17 mouse cellular contexts compared by ENCODE assay signal in the genomic region with DNA sequence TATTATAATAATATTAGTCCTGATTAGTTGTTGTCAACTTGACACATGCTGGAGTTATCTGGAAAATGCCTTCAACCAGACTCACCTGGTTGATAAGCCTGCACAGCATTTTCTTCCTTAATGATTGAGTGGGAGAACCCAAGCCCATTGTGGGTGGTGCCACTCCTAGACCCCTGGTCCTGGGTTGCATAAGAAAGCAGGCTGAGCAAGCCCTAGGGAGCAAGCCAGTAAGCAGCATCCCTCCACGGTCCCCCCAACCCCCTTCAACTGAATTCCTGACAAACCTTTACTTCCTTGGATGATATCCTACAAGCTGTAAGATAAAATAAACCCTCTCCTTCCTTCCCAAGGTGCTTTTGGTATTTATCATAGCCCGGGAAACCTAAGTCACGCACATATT. TPM values are rescaled to one million over a fixed set of nuclear protein-coding genes. Genes with fewer than 3 reads are reported as not detected.
"Had no signal": no experiment of that assay in that cellular context is flagged by ENCODE, and none has a peak within 500 bp of the region (broad histone marks: within the 10 kb centered on the region; RNA-seq: fewer than 3 reads in every experiment).

No protein-coding gene starts in this region.

- H3K27me3 ChIP-seq: lung, embryonic 15.5 days; midbrain, embryonic 13.5 days; midbrain, embryonic 15.5 days; neural tube, embryonic 13.5 days; neural tube, embryonic 15.5 days had no signal

- H3K4me1 ChIP-seq: lung, embryonic 15.5 days; midbrain, embryonic 13.5 days; midbrain, embryonic 15.5 days; neural tube, embryonic 13.5 days; neural tube, embryonic 15.5 days had no signal

- H3K9ac ChIP-seq: liver, postnatal 0 days; lung, embryonic 15.5 days; midbrain, embryonic 13.5 days; midbrain, embryonic 15.5 days; neural tube, embryonic 13.5 days; neural tube, embryonic 15.5 days had no signal

- H3K4me3 ChIP-seq: lung, embryonic 15.5 days; megakaryocyte, embryonic 14.5 days; midbrain, embryonic 13.5 days; midbrain, embryonic 15.5 days; neural tube, embryonic 13.5 days; neural tube, embryonic 15.5 days had no signal

- H3K27ac ChIP-seq: lung, embryonic 15.5 days; macrophage; midbrain, embryonic 13.5 days; midbrain, embryonic 15.5 days; neural tube, embryonic 13.5 days; neural tube, embryonic 15.5 days had no signal

- H3K36me3 ChIP-seq: lung, embryonic 15.5 days; midbrain, embryonic 13.5 days; midbrain, embryonic 15.5 days; neural tube, embryonic 13.5 days; neural tube, embryonic 15.5 days had no signal

- DNase-seq: liver, postnatal 0 days; lung, adult 2 months; lung, postnatal 14 days; lung, postnatal 36 days; retina, postnatal 1 day; right cerebral cortex, adult 18-20 months; right cerebral cortex, postnatal 14 days; thymus, adult 18-20 months; thymus, postnatal 14 days; thymus, postnatal 36 days had no signal

RNA-seq across cellular contexts. Expression of gene Slamf9, which starts 18.0 kb away (rescaled TPM):
- polyA plus RNA-seq: neural tube, embryonic 13.5 days had no signal
